Mouse (Mus musculus) bone marrow, adult 2 months (tissue): ENCODE results near the gene Ubl5. TPM values are rescaled to one million over a fixed set of nuclear protein-coding genes. Genes with fewer than 3 reads are reported as not detected.
"Not testable (repeated sequence)": the region's sequence is repeated elsewhere in the genome, so short reads cannot be mapped to it uniquely, and the experiment has no call there.

ENCODE experiments used
- H3K27ac ChIP-seq: fragments of 200-500 bp; 2 replicates; pipeline ENCODE4 v1.5.1; 2012; ENCODE audit warnings: low read depth, mild to moderate bottlenecking, control low read depth, inconsistent platforms, low read length; ENCODE audit not compliant: control insufficient read depth, poor library complexity, insufficient read depth
- H3K4me1 ChIP-seq: fragments of 200-500 bp; 2 replicates; pipeline ENCODE4 v1.6.1; 2011; ENCODE audit warnings: low read length; ENCODE audit not compliant: control insufficient read depth, insufficient read depth
- H3K4me3 ChIP-seq: fragments of 200-500 bp; replicated peaks from 2 replicates; pipeline ENCODE3; 2011; ENCODE audit warnings: mild to moderate bottlenecking, low read depth, low read length, control low read depth; ENCODE audit not compliant: control insufficient read depth
- CTCF ChIP-seq: fragments of 200-500 bp; IDR thresholded peaks from 2 replicates; pipeline ENCODE4 v1.5.1; 2011; ENCODE audit warnings: low read length, control low read depth; ENCODE audit not compliant: control insufficient read depth, insufficient read depth
- POLR2A ChIP-seq: fragments of 200-500 bp; IDR thresholded peaks from 2 replicates; pipeline ENCODE4 v1.6.1; 2011; ENCODE audit warnings: low read depth, mild to moderate bottlenecking, control low read depth, low read length, borderline replicate concordance; ENCODE audit not compliant: control insufficient read depth
- WGBS: fragments of 180-500 bp; shearing (Covaris S2); methylation state at CpG from one replicate; pipeline ENCODE4 v1.1.7; 2018; 5-methylcytosine and 5-hydroxymethylcytosine counted together
- polyA plus RNA-seq: library from polyadenylated mRNA; stranded (reverse); fragments of >200 nt; gene quantifications from 2 replicates; pipeline ENCODE4 v1.2.4, GENCODE M21; 2011; ENCODE audit warnings: low replicate concordance; ENCODE audit not compliant: missing spikeins, insufficient read depth, insufficient read length

Ubl5 gene
- polyA plus RNA-seq, 1 experiment = 207 TPM

DNA sequence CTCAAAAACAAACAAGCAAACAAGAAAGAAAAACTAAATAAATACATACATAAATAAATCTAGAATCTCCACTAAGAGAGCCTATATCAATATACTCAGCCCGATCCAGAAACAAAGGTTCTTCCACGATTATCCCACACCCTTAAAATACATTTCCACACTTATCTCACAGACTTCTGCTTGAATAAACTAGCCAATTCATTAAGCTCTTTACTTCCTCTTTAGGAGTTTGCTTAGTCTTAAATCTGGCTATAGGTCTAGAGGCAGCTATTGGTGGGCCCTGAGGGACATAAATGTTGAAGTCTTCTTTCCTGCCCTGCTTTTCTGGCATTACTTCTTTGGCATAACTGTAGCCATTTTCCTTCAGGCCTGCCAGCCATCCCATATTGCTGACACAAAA is 11.3 kb upstream of the Ubl5 start:
- Histone ChIP-seq H3K27ac (no peak overlapping the region), H3K4me1 (peaks cover 3% of the 10 kb centered on the region), H3K4me3 (no peak overlapping the region)
- 86% methylated on average over 2 of the region's 2 CpGs for WGBS
- no peak for TF ChIP-seq CTCF
- no peak for TF ChIP-seq POLR2A

DNA sequence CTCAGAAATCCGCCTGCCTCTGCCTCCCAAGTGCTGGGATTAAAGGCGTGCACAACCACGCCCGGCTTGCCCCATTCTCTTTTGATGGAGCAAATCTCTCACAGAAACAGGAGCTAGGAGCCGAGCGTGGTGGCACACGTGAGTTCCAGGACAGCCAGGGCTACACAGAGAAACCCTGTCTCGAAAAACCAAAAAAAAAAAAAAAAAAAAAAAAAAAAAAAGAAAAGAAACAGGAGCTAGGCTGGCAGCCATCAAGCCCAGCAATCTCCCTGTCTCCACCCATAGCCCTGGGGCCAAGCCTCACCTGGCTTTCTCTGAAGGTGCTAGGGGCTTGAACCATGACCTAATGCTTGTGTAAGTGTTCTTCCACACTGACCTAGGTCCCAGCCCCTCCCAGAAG is 7.0 kb upstream of the Ubl5 start:
- H3K4me1 ChIP-seq, H3K4me3 ChIP-seq: not testable (repeated sequence)
- peak overlapping the region; percentile 61 for H3K27ac ChIP-seq
- 82% methylated on average over 8 of the region's 8 CpGs for WGBS

DNA sequence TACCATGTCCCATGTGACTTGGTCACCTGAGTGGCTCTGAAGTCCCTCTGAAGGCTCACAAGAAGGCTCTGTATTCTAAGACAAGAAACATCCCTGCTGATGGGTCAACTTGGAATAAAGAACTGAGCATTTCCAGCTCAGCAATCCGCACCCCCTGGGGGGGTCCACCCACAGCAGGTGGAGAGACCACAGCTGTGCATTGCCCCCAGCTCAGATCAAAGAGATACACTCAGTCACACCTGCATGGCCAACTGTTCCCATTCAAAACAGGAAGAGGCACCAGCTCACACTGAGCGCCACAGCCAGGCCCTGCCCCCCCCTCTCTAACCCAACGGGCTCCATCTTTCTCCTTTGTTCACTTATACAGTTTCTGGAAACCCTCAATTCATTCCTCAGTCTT is 6.4 kb upstream of the Ubl5 start:
- peaks cover 6% of the 10 kb centered on the region for H3K4me1 ChIP-seq
- H3K27ac ChIP-seq = peak overlapping the region; percentile 86
- H3K4me3 ChIP-seq = no peak overlapping the region
- 52% methylated on average over 3 of the region's 3 CpGs for WGBS
- no peak for TF ChIP-seq CTCF
- no peak for TF ChIP-seq POLR2A

DNA sequence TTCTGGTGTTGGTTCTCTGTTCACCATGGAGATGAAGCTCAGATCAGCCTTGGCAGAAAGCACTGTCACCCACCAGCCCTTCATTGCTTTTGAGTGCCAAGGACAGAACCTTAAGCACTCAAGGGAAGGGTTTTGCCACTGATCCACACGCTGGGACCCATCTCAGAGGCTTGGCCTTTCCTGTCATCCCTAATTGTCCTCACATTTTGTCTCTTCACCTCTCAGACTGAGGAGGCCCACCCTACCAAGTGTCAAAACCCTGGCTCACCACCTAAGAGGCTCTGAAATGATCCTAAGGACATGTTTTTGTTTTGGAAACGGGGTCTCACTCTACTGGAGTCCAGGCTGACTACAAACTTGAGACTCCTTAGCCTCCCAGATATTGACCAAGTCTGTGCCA is 5.9 kb upstream of the Ubl5 start:
- Histone ChIP-seq H3K4me3 (no peak overlapping the region), H3K27ac (peak overlapping the region; percentile 86), H3K4me1 (peaks cover 6% of the 10 kb centered on the region)
- TF ChIP-seq CTCF (no peak), POLR2A (no peak)
- WGBS = 82% methylated on average over 2 of the region's 2 CpGs

DNA sequence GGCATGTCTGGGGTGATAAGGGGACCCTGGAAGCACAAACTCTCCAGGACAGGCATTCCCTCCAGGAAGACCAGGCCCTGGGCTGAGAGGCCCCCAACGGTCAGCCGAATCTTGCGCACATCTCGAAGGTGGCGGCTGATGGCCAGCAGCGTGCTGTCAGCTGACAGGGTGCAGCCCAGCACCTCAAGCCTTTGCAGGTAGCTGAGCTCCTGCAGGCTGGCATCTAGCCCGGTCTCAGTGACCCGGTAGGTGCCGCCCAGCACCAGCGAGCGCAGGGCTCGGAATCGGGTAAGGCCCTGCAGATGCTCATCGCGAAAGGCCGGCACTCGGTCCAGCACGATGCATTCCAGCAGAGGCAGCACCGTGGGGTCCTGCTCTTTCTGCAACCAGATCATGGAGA is 4.1 kb upstream of the Ubl5 start:
- no peak for TF ChIP-seq CTCF
- TF ChIP-seq POLR2A = no peak
- peaks cover 6% of the 10 kb centered on the region for H3K4me1 ChIP-seq
- 93% methylated on average over 19 of the region's 19 CpGs for WGBS
- H3K4me3 ChIP-seq = no peak overlapping the region
- H3K27ac ChIP-seq = no peak overlapping the region

DNA sequence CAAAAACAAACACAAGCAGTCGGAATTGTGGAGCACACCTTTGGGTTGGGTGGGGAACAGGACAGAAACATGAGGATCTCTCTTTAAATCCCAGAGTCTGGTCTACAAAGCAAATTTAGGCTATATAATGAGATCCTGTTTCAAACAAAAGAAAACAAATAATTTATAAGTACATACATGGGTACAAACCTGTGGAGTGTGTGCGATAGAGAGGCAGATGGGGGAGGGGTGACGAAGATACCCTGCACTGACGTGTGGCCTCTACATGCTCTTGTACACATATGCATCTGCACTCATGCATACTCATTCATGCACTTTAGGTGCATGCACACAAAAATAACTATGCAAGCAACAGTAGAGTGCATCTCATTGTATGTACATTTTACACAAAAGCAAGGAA is 3.2 kb upstream of the Ubl5 start:
- WGBS = 87% methylated on average over 4 of the region's 4 CpGs
- Histone ChIP-seq H3K4me1 (peaks cover 5% of the 10 kb centered on the region), H3K27ac (no peak overlapping the region), H3K4me3 (no peak overlapping the region)
- TF ChIP-seq CTCF (no peak), POLR2A (no peak)

DNA sequence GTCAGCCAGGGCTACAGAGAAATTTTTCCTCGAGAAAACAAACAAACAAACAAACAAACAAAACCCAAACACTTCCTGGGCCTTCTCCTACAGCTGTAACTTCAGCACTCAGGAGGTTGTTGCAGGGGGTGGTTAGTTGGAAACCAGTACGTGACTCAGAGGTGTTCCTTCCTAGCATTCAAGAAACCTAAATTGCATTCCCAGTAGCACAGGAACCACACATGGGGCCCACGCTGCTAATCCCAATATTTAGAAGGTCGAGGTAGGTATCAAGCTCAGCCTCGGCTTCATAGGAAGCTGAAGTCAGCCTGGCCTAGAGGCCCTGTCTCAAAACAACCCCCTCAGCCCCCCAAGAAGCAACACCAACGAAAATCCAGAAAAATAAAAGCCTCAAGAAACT is 1.2 kb upstream of the Ubl5 start:
- 51% methylated on average over 6 of the region's 6 CpGs for WGBS
- H3K4me1 ChIP-seq = peaks cover 3% of the 10 kb centered on the region
- peak overlapping the region; percentile 38 for H3K4me3 ChIP-seq
- TF ChIP-seq CTCF (no peak), POLR2A (no peak)
- no peak overlapping the region for H3K27ac ChIP-seq

DNA sequence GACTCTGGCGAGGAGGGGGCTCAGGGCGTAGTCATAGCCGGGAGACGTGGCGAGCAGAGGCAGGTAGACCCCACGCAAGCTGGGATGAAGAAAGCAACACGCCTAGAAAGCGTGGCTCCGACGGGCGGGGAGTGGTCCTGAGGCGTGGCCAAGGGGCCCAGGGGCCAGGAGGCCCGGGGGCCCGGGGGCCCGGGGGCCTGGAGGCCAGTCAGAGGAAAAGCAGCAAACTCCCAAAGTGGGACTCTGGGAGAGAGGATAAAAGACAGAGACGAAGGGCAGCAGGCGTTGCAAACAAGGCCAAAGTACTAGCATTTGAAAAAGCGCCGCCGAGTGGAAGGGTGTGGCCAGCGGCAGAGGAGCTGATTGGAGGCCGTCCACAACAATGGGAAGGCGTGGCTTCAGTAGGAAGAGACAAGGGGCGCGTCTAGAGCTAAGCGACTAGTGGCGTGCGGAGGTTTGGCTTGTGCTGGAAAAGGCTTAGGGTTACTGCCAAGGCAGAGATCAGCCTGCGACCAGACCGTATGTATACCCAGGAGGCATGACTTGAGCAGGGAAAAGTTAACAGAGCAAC is 303 bp downstream of the Ubl5 start:
- H3K4me3 ChIP-seq = peak overlapping the region; percentile 77
- H3K4me1 ChIP-seq = no peaks in the 10 kb centered on the region; the same call in none of the 2 replicates
- peak overlapping the region; percentile 32 for H3K27ac ChIP-seq
- WGBS = 2% methylated on average over 30 of the region's 30 CpGs
- no peak; the same call in none of the 2 replicates for TF ChIP-seq POLR2A
- TF ChIP-seq CTCF = peak; percentile 24; the same call in 1 of the 2 replicates

DNA sequence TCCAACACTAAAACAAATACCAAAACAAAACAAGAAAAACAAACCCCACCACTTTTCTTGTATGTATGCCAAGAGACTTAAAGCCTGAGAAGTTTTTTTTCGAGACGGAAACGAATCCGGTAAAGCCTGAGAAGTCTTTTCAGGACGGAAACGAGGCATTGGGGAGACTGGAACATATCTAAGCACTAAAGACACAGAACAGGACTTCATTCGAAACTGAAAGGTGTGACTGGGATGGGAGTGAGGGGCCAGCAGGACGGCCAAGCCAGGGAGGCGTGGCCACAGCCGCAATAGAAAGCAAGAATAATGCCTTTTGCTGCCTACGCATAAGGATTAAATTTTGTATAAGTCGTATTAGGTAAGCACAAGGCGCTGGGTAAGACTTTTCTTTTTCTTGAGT is 1.1 kb downstream of the Ubl5 start:
- peak overlapping the region; percentile 4; the same call in 1 of the 2 replicates for H3K27ac ChIP-seq
- 2% methylated on average over 13 of the region's 13 CpGs for WGBS
- H3K4me1 ChIP-seq = no peaks in the 10 kb centered on the region; the same call in none of the 2 replicates
- H3K4me3 ChIP-seq = peak overlapping the region; percentile 77
- TF ChIP-seq POLR2A (no peak; the same call in 1 of the 2 replicates), CTCF (no peak)
